Mouse (Mus musculus) lung, postnatal 36 days (tissue): ENCODE data around the gene Frg2f1.
"Not testable (repeated sequence)": the region's sequence is repeated elsewhere in the genome, so short reads cannot be mapped to it uniquely, and the experiment has no call there.

Experiments
- DNase-seq: peaks from one replicate; pipeline ENCODE4 v3.0.0; 2022; ENCODE audit warnings: mixed read lengths

Frg2f1 gene

GRCm38 (mm10) chr4:119539031-119539824 lies at the start of gene Frg2f1:
TSS of gene Frg2f1 (minus strand) at chr4:119539529.
- peak; percentile 94 for DNase-seq

- no peak for DNase-seq
Measured at GRCm38 (mm10) chr4:119588037-119588436, 48.7 kb upstream of the Frg2f1 start.

- no peak for DNase-seq
Measured at GRCm38 (mm10) chr4:119575459-119575858, 36.1 kb upstream of the Frg2f1 start.

GRCm38 (mm10) chr4:119574504-119574903 lies 35.2 kb upstream of the Frg2f1 start:
- no peak for DNase-seq

GRCm38 (mm10) chr4:119572682-119573081 lies 33.4 kb upstream of the Frg2f1 start:
- no peak for DNase-seq

GRCm38 (mm10) chr4:119566322-119566835 lies 27.1 kb upstream of the Frg2f1 start:
- DNase-seq: no peak

- DNase-seq: no peak
Measured at GRCm38 (mm10) chr4:119563136-119563535, 23.8 kb upstream of the Frg2f1 start.

GRCm38 (mm10) chr4:119555466-119555865 lies 16.1 kb upstream of the Frg2f1 start:
- DNase-seq: no peak

GRCm38 (mm10) chr4:119550864-119551263 lies 11.5 kb upstream of the Frg2f1 start:
- DNase-seq: peak; percentile 48

GRCm38 (mm10) chr4:119540533-119540890 lies 1.2 kb upstream of the Frg2f1 start:
- DNase-seq: no peak

GRCm38 (mm10) chr4:119539836-119540532 lies 655 bp upstream of the Frg2f1 start:
- DNase-seq: peak; percentile 50

- no peak for DNase-seq
Measured at GRCm38 (mm10) chr4:119537436-119537835, 1.9 kb downstream of the Frg2f1 start.

GRCm38 (mm10) chr4:119536615-119537014 lies 2.7 kb downstream of the Frg2f1 start, which contains the start of gene Foxj3:
TSS of gene Foxj3 (plus strand) at chr4:119537004.
- DNase-seq: not testable (repeated sequence)

- DNase-seq: peak; percentile 44
Measured at GRCm38 (mm10) chr4:119535103-119535502, 4.2 kb downstream of the Frg2f1 start.

GRCm38 (mm10) chr4:119531813-119532212 lies 7.5 kb downstream of the Frg2f1 start:
- DNase-seq: peak; percentile 60

- no peak for DNase-seq
Measured at GRCm38 (mm10) chr4:119526329-119526845, 12.9 kb downstream of the Frg2f1 start.

- no peak for DNase-seq
Measured at GRCm38 (mm10) chr4:119524466-119524865, 14.9 kb downstream of the Frg2f1 start.

- no peak for DNase-seq
Measured at GRCm38 (mm10) chr4:119524010-119524409, 15.3 kb downstream of the Frg2f1 start.

- no peak for DNase-seq
Measured at GRCm38 (mm10) chr4:119523575-119523974, 15.8 kb downstream of the Frg2f1 start.

- peak; percentile 42 for DNase-seq
Measured at GRCm38 (mm10) chr4:119512731-119513141, 26.6 kb downstream of the Frg2f1 start.

- DNase-seq: no peak
Measured at GRCm38 (mm10) chr4:119511591-119511990, 27.7 kb downstream of the Frg2f1 start.

GRCm38 (mm10) chr4:119498319-119498848 lies 40.9 kb downstream of the Frg2f1 start:
- DNase-seq: no peak

- no peak for DNase-seq
Measured at GRCm38 (mm10) chr4:119492933-119493327, 46.4 kb downstream of the Frg2f1 start.
